Mouse (Mus musculus) heart, postnatal 4 days (tissue): ENCODE results near the gene Dvl1. TPM values are rescaled to one million over a fixed set of nuclear protein-coding genes. Genes with fewer than 3 reads are reported as not detected.

Experiments used
- DNase-seq: peaks from one replicate; pipeline ENCODE4 v3.0.0; 2021
- total RNA-seq, 2 experiments: library from RNA; stranded (reverse); gene quantifications; 2 replicates each; pipeline ENCODE4 v1.2.3; 2021

Dvl1 gene
- total RNA-seq, 2 experiments from 2014 or later: 32.8 to 33.2 TPM

DNA sequence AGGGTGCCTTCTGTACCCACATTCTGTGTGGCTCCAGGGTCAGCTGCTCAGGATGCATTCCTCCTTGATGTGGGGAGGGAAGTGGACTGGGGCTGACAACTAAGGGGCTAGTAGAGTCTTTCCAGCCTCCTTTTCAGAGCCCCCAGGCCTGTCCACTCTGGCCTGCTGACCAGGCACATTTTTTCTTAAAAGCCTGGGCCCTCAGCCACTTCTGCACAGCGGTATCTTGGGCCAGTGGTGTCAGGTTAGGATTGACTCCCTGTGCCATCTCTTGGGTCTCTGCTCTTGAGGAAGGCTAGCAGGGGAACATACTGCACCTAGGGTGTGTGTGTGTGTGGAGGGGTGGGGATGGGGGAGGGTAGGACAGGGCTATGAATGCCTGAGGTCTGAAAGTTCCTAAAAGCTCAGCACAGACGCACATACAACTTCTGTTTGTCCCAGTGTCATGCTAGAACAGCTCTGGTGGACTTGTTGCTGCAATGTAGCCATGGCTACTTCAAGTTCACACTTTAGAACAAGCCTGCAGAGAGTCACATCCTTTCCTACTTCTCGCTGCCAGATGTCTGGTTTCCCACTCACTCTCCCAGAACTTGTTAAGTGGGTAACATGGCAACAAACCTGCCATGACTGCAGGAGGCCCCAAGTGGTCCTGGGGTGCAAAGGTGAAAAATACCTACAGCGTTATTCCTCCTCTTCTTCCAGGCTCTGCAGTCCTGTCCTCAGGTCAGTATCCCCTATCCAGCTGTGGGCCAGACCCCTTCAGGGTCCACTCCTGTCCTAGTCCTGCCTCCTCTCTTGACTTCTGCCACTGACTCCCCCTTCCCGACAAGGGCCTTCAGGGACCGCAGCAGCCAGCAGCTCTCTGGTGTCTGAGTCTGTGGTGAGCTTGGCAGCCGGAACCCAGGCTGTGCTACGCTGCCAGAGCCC lies 6.9 kb upstream of the Dvl1 start:
- DNase-seq: no peak

DNA sequence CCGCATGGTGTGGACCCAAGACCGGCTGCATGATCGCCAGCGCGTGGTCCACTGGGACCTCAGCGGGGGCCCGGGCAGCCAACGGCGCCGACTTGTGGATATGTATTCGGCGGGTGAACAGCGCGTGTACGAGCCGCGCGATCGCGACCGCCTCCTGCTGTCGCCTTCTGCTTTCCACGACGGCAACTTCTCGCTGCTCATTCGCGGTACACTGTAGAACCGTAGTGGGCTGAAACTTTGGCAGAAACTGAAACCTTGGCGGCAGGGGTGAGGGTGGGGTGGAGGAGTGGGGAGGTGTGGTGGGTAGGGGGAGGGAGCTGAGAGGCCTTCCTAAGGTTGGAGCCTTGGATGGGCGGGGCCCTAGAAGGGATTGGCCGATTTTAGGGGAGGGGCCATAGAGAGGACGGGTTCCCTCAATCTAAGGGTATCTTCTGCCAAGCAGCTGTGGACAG lies 6.2 kb upstream of the Dvl1 start:
- peak; percentile 73 for DNase-seq

DNA sequence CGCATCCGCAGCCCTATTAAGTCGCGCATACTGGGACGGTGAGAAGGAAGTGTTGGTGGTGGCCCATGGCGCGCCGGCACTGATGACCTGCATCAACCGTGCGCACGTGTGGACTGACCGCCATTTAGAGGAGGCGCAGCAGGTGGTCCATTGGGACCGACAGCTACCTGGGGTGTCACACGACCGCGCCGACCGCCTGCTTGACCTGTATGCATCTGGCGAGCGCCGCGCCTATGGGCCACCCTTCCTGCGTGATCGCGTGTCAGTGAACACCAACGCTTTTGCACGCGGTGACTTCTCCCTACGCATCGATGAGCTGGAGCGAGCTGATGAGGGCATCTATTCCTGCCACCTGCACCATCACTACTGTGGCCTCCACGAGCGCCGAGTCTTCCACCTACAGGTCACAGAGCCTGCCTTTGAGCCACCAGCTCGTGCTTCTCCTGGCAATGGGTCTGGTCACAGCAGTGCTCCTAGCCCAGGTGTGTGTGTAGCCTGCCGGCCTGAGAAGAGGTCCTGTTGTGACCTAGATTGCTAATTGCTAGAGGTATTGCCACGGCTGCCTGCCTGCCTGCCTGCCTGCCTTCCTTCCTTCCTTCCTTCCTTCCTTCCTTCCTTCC lies 5.4 kb upstream of the Dvl1 start:
- DNase-seq: no peak

DNA sequence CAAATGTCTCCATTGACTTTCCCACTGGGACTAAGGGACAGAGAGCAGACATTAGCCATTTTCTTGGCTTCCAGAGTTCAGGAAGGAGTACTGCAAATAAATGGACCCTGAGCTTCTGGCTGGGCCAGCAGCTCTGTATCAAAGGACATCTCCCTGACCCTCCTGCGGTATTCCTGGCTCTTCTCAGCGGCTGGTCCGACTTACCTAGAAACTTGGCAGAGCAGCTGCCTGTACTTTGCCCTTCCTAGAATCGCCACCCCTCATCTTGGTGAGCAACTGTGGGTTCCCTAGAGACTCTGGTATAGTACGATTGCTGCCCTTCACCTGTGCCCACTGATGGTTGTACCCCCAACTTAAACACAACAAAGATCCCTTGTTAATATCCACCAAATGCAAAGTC lies 4.0 kb upstream of the Dvl1 start:
- no peak for DNase-seq

DNA sequence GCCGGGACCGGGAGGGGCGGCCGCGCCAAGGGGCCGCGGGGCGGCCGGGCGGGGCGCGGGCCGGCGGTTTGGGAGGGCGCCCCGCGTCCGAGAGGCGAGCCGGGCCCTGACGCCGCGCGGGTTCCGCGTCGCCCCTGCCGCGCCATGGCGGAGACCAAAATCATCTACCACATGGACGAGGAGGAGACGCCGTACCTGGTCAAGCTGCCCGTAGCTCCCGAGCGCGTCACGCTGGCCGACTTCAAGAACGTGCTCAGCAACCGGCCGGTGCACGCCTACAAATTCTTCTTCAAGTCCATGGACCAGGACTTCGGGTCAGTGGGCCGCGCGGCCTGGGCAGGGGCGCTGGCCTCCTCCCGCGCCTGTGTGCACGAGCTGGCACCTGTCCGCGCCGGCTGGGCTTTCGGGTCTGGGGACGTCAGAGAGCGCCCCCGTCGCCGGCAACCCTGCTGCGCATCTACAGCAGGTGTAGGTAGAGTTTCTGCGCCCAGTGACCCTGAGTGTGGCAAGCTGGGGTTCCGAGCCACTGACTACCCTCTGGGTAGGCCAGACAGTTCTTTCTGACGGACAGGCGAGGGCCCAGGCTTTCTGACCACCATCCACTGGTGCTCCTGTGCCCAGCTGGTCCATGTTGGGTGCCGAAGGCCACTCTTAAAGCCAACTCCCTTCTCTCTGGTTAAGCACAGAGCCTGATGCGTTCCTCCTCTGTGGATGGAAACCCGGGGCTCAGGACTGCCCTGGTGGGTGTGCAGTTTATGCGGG lies 570 bp downstream of the Dvl1 start:
- peak; percentile 47 for DNase-seq

DNA sequence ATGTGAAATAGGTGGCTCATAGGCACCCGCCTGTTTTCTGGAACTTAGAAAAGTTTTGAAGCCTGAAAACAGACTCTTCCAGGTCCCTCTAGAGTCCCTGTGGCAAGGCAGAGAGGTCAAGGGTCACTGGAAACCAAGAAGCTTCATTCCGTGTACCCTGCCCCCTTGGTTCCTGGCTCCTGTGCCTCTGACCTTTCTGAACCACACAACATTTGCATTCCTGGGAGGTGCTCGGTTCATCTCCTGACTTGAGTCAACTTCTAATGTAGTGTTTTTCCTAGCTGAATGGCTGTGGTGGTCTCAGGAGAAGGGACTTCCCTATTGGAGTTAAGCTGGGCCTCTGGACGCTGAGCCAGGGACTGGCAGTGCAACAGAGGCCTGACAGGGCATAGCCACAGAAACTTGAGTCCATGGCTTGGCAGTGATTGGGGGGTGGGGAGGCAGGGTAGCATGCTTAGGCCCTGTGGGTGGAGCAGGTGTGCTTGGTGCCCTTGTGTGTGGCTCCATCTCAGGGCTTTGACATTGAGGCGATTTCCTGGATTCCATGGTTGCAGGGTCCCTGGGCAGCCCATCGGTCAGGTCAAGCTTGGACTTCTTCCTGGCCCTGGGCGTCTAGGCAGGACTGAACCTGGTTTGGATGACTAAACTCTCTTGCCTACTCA lies 1.4 kb downstream of the Dvl1 start:
- no peak for DNase-seq

DNA sequence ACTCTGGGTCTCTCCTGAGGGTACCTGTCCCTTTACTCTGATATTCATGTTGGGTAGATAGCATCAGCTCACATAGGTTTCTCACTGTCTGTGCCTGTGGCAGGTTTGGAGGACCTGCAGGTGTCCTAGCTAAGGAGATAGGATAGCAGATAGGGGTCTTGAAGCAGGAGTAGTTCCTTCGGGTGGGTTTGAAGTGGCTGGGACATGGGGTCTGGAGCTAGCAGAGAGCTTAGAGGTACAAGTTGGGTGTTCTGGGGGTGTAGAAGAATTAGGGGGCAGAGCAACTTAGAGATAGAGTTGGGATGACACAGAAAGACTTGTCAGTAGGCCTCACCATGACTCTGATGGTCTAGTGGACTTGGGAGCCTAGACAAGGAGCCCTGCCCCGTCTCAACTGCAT lies 2.2 kb downstream of the Dvl1 start:
- DNase-seq: no peak

DNA sequence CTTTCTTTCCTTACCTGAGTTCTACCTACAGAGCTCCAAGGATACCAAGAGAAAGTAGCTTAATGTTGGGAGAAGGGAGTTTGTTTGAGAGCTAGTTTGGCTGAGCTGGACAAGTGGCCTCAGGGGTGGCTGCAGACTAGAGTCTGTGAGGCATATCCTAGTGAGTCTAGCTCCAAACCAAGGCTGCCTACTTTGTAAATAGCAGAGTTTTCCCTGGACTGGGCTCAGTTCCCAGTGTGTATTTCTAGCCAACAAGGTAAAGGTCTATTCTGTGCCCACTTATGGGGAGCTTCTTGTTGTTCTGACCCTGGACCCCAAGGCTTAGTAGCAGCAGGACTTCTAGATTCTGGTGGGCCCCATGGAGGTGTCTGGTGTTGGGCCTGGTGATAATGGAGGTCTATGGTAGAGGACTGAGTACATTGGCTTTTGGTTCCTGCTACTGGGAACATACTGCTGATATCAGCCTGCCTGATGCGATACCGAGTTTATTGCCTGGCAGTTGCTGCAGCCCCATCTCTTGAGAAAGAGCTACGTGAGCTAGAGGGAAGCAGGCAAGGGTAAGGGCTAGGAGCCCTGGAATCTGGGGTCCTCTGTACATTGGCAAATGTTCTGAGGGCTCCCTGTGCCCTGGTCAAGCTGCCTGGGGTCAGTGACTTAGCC lies 2.7 kb downstream of the Dvl1 start:
- no peak for DNase-seq

DNA sequence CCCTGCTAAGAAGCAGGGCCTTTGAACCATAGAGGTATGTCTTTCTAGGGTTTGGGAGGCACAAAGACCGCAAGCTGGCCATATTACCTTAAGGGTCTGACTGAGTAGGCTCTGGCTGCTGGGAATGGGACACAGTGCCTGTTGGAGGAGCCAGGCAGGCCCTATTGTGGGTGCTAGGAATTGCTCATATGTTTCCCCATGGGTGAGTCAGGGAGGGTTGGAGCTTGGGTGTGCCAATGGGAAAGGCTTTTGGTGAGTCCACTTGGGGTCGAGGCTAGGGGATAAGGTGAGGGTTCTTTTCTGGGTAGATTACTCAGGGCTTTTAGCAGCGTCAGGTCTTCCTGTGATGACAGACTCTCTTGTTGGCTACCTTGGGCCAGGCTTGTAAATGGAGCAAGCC lies 4.2 kb downstream of the Dvl1 start:
- DNase-seq: no peak

DNA sequence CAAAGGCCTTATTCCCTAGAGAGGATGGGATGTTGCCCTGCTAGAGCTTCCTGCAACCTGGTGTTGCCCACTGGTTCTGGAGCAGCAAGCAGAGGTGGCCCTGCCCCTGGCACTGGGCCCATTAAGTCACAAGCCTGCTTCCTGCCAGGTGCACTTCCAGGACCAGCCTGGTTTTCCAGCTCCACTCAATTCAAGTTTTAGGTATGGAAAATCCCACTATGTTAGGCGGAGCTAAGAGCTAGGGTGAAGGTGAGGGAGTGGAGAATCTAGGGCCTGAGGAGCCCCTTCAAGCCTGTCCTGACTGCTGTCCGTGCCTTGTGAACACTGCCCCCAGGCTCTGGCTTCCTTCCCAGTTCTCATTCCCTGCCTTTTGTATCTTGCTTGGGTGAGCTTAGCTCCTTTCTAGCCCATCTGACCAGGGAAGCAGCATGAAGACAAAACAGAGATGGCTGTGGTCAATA lies 4.8 kb downstream of the Dvl1 start:
- DNase-seq: no peak

DNA sequence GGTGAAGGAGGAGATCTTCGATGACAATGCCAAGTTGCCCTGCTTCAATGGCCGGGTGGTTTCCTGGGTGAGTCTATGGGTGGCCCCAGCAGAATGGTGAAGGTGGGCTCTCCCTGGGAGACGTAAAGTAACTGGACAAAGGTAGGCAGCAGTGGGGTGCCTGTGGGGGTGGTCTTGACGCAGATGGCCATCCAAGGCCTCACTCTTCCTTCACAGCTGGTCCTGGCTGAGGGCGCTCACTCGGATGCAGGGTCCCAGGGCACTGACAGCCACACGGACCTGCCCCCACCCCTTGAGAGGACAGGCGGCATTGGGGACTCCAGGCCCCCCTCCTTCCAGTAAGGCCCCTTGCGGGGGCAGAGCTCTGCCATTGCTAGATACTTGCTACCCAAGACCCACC lies 6.2 kb downstream of the Dvl1 start:
- no peak for DNase-seq

DNA sequence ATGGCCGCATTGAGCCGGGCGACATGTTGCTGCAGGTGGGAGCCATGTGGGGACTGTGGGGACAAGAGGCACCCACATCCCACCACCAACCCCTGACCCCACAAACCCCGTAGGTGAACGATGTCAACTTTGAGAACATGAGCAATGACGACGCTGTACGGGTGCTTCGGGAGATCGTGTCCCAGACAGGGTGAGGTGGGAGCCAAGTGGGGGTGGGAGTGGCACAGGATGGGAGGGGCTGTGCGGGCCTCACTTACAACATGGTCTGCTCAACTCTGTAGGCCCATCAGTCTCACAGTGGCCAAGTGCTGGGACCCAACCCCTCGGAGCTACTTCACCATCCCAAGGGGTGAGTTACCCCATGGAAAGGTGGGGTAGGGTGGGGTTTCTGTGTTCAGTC lies 7.8 kb downstream of the Dvl1 start:
- no peak for DNase-seq

DNA sequence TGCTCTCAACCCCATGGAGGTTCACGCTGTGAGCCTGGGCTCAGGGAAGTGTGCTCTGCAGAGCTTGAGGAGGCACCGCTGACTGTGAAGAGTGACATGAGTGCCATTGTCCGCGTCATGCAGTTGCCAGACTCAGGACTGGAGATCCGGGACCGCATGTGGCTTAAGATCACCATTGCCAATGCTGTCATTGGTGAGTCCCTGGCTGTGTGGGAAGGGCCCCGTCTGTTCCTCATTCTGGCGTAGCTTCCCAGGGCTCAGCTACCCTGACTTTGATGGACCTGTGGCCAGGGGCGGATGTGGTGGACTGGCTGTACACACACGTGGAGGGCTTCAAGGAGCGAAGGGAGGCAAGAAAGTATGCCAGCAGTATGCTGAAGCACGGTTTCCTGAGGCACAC lies 8.9 kb downstream of the Dvl1 start:
- no peak for DNase-seq

DNA sequence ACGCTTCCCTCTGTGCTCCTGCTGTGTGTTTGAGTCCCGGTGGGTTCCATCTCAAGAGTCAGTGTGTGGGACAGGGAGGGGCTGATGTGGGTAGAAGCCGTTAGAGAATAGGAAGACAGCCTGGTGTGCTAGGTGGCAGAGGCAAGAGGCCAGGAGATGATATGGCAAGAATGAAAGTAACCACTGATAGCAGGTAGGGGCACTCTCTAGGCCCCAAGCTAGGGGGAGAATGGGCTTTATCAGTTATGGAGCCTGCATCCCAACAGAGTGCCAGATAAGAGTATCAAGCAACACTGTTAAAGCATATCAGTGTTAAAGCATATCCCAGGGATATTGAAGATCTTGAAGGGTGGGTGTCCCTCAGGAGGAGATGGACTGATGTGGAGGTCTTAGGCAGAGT lies 9.7 kb downstream of the Dvl1 start:
- no peak for DNase-seq

DNA sequence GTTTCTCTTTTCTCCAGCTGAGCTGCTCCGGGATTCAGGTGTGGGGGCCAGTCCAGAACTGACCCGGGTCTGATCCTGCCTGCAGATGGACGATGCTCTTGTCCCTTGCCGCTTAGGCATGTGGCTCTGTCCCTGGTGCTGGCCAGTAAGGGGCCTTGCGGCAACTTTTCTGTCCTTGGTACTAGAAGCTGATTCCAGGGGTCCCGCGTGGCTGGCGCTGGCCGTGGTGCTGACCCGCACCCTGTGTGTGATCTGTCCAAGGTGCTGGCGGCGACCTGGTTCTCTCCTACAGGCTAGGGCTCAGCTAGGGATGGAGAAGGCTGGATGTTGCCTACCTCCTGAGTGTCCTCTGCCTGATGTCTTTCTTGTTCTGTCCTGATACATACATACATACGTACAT lies 12.1 kb downstream of the Dvl1 start:
- peak; percentile 87 for DNase-seq

DNA sequence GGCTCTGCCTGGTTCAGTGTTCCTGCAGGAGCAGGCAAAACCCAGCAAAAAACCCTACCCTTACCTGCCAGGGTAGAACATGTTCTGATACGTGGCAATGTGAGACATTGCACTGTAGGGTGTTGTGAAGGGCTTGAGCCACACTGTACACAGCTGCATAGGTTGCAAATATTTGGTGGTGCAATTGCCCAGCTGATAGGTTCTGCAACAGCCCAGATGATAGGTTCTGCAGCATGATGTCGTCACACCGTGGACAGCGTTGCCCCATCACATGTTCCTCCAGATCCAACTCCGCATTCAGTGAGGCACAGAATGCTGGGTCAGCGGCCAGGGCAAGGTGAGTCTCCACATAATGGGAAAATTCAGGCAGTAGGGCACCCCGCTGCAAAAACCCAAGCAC lies 14.6 kb downstream of the Dvl1 start:
- DNase-seq: no peak

DNA sequence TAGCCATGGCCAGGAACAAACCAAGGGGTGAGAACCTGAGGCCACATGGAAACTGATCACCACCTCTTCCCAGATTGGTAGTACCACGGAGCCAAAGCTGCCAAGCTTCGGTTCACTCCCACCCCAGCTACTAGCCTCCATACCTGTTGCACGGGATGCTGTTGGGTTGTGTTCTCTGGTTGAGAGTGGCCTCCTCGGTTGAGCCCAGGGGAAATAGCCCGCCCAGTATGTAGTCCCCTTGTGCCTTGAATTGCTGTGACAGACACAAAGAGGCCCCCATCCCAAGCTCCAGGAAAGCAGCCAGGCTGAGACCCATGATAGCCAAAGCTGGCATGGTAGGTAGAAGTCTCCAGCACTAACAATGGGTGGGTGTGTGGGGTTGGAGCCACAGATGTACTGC lies 15.8 kb downstream of the Dvl1 start, which contains the start of gene Tas1r3:
TSS of gene Tas1r3 (minus strand) at position 362 of the 400 bp plus-strand sequence.
- DNase-seq: no peak

DNA sequence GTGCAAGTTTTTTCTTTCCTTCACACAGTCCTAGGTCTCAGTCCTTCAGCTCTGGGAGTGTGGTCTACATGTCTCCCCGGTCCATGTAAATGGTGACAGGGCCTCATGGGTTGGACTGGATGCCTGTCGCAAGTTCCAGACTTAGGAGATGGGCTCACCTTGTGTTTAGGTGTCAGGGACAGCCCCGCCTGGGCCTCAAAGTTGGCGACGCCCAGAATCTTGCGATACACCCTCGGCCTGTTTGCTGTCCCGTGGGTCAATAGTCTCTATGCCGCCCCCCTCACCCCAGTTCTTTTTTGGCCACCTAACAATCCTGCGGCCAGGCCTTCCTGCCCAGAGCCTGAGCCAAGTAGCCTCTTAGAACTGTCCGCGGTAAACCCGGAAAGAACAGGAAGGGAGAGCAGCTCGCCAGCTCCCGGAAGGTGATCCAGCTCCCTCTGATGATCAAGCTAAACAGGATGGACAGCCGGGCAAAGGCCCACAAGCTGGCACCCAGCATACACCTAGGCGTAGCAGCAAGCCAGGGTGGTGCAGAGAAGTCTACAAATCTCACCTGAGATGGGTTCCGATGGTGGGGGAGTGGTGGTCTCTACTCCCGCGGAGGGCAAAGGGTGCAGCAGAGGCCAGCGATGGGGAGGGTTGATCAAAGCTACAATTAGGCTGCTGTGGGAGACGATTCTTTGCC lies 21.6 kb downstream of the Dvl1 start:
- DNase-seq: no peak

DNA sequence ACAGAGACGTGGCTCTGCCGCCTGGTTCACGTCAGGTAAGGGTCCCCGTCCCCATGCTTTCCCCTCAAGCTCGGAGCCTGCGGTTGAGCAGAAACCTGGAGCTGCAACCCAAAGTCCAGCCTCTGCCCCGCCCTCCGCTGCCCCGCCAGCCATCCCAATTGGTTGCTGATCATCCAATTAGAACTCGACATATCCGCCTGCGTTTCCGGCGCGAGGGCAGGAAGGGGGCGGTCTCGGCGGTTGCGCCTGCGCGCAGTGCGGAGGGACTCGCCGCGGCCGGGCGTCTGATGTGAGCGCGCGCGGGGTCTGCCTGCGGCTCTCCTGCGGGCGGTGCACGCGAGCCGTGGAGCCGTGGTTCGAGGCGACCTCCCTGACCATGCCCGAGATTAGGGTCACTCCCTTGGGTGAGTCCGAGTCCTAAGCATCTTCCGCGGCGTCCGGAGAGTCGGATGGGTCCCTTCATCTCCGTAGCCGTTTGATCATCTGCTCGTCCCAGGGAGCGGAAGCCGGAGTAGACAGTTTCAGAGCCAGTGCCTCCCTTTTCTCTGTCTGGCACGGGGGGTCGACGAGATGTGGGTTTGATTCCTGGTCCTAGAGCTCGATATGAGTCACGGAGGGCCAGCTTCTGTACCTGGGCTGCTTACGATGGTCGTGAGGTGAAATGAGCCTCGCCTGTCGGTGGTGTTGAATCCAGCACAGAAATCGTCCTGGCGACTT lies 22.3 kb downstream of the Dvl1 start, which contains the start of the genes Cptp and Ints11:
TSS of gene Cptp (minus strand) at position 124 of the 717 bp plus-strand sequence.
TSS of gene Ints11 (plus strand) at position 230 of the 717 bp plus-strand sequence.
- peak; percentile 98 for DNase-seq

DNA sequence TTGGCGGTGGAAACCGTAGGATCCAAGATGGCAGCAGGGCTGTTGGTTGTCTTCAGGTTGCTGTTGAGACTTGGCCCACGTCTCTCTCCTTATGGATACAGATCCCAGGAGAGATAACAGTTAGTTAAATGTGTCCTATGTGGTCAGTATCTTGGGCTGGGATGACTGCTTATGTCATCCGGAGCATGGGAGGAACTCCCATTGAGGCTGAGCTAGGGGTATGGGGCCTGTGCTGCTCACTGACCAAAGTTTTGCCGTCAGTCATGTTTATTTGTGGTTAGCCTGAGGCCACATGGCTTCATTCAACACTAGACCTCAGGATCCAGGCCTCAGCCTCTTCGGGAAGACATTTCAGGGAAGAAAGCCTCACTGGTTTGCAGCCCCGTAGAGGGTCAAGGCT lies 24.2 kb downstream of the Dvl1 start:
- DNase-seq: no peak
